Mouse (Mus musculus): Measurements from ENCODE around the gene Spata5.

Gene Spata5

DNA sequence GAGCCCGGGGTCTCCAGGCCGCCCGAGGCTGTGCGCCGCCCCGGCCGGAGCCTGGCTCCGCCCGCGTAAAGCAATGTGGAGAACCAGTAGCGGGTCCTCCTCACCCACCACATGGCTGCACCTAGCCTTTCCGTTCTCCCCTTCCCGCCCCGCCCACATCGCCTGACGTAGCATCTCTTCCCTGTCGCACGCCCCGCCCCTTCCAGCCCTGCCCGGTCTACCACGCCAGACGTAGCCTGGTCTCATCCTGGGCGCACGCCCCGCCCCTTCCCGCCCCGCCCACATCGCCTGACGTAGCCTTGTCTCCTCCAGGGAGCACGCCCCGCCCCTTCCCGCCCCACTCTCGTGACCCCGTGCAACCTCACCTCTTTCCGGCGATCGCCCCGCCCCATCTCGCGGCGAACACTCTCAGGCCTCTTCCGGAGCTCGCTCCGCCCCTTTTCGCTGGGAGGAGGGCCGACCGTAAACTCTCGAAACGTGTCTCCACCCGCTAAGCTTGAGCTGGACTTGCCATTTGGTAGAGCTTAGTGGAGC, at the start of gene Spata5:
Gene Spata5, plus strand, starts transcription at position 439 of the 534 bp plus-strand sequence.
- peak; percentile 90 to 98 for DNase-seq (ENCODE audit: low spot score in 2 of 2)

- no peak for DNase-seq (ENCODE audit: low spot score in 2 of 2)
Observed at GRCm38 (mm10) chr3:37370407-37370806, 49.3 kb upstream of the Spata5 start.

- DNase-seq (ENCODE audit: low spot score in 2 of 2), result no peak
Observed at GRCm38 (mm10) chr3:37373712-37374111, 46.0 kb upstream of the Spata5 start.

- no peak for DNase-seq (ENCODE audit: low spot score in 2 of 2)
Observed at GRCm38 (mm10) chr3:37377926-37378325, 41.8 kb upstream of the Spata5 start.

DNA sequence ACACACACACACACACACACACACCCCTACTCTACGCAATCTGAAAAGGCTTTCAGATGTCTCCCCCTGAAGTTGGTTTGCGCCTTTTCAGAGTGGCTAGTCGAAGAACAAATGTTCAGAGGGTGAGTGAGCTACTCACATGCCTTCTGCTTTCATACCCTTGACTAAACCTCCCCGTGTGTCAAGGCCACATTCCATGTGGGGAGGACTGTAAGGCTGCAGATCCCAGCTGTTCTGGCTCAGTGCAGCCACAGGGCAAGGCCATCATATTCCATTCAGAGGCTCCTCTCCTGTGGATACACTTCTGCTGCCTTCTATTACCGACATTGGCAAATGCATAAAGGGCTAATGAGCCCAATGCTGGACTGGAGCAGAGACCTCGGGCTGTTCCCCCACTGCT, 41.3 kb upstream of the Spata5 start:
- no peak for DNase-seq (ENCODE audit: low spot score in 2 of 2)

- no peak for DNase-seq (ENCODE audit: low spot score in 2 of 2)
Observed at GRCm38 (mm10) chr3:37379201-37379600, 40.5 kb upstream of the Spata5 start.

- peak; percentile 35 to 82 for DNase-seq (ENCODE audit: low spot score in 2 of 2)
Observed at GRCm38 (mm10) chr3:37379930-37380881, 39.5 kb upstream of the Spata5 start.

DNA sequence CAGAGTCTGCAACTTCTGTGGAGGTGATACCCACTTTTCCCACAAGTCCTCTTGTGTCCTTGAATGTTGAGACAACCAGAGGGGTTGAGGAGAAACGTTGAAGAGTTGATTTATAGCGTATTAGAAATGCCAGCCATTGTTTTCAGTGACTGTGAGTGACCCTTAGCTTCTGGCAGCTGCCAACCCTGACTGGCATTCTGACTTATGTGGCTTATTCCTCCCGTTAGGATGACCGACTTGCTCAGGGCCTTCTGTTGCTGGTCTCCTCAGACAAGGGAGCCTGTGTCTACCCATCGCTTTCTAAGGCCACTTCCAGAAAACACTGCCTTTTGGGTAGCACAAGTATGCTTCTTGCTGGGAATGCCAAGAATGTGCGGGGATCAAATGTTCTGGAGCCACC, 38.2 kb upstream of the Spata5 start:
- no peak for DNase-seq (ENCODE audit: low spot score in 2 of 2)

DNA sequence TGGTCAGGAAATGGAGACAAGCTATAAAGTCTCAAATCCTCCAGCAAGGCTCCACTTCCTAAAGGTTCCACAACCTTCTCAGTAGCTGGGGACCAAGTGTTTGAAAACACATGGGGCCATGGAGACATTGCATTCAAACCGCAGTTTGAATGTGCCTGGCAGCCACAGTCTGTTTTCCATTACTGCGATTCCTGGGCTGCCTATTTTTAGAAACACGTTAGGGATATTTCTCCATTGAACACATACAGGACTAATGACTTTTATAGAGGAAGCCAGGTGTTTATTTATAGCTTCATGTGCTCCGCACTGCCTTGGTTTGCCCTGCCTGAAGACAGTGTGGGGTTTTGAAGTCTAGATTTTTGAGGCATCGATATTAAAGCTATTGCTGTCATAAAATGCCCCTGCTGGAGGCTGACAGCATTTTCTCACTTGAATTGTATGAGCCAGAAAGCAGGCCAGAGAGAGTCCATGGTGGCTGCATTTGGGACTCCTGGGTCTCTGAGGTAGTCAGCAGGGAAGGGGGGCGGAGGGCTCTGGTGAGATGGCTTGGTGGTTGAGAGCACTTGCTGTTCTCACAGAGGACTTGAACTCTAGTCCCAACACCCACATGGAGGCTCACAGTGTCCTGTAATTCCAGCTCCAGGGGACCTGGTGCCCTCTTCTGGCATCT, 36.5 kb upstream of the Spata5 start:
- DNase-seq (ENCODE audit: low spot score in 2 of 2), result no peak

GRCm38 (mm10) chr3:37387310-37387709, 32.4 kb upstream of the Spata5 start:
- no peak for DNase-seq (ENCODE audit: low spot score in 2 of 2)

DNA sequence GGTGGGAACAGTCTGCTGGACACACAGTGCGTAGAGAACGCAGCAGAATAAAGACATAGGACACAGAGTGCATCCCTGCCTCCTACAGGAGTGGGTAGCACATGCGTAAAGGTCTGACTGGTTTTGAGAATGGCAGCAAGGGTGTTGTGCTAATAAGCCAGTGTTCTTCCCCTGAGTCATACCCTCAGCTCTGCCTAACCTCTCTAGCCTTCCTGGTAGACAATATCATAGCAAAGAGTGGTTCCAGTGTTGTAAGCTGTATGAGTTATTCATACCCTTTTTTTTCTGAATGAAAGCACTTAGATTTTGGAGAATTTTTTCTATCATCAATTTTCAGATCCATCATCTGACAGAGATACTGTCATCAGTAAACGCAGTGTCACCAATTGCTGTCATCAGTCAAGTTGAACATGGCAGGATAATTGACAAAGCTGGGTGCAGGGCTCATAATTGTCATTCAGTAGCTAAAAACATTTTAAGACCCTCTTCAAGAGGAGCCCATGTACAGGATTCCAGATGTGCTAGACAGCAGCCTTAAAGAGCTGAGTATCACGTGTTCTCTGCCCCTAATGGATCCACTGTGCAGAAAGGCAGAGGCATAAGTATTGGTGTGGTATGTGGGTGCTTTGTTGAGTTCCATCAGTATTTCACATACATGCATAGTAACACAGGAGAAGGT, 22.6 kb upstream of the Spata5 start:
- DNase-seq (ENCODE audit: low spot score in 2 of 2), result no peak

DNA sequence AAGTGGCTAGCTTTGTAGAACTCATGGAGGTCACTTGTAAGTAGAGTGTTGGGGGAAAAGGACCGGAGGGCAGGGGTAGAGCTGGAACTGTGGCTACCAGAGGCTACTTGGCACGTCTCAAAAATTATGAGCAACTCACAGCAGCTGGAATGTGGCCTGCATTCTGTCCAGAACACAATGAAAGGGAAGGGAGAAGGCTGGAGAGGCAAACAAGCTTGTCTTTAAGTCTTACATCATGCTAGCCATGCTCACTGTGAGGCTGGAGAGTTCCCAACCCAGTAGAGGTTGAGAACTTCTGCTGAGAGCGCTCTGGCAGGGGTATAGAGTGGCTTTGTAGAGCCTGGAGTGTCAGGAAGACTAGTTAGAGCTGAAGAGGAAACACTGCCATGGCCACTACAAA, 22.1 kb upstream of the Spata5 start:
- DNase-seq (ENCODE audit: low spot score in 2 of 2), result no peak

GRCm38 (mm10) chr3:37398661-37399395, 20.9 kb upstream of the Spata5 start:
- DNase-seq (ENCODE audit: low spot score in 2 of 2), result peak; percentile 29 to 73

- DNase-seq (ENCODE audit: low spot score in 2 of 2), result peak; percentile 16 to 68
Observed at GRCm38 (mm10) chr3:37401729-37402610, 17.7 kb upstream of the Spata5 start.

GRCm38 (mm10) chr3:37407598-37407997, 12.1 kb upstream of the Spata5 start:
- DNase-seq (ENCODE audit: low spot score in 2 of 2), result no peak

DNA sequence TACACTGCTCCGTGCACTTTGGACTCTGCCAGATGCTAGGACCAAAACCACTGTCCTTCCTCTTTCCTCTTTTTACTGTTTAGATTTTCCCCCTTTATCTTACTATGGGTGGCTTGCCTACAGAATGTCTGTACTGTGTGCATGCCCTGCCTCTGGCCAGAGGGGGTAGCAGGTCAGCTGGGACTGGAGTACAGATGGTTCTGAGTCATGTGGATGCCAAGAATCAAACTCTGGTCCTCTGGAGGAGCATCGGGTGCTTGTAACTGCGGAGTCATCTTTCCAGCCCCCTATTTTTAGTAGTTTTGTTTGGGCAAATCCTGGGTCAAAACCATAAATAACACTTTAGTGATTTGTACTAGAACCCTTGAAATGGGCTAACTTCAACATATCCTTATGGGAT, 6.2 kb upstream of the Spata5 start:
- DNase-seq (ENCODE audit: low spot score in 2 of 2), result no peak

GRCm38 (mm10) chr3:37414413-37414960, 5.2 kb upstream of the Spata5 start:
- peak; percentile 57 to 77 for DNase-seq (ENCODE audit: low spot score in 2 of 2)

GRCm38 (mm10) chr3:37418341-37418740, 1.4 kb upstream of the Spata5 start:
- DNase-seq (ENCODE audit: low spot score in 2 of 2), result no peak

- peak in 1 of 2 experiments; percentile 65 for DNase-seq (ENCODE audit: low spot score in 2 of 2)
Observed at GRCm38 (mm10) chr3:37418961-37419457, 687 bp upstream of the Spata5 start.

- DNase-seq (ENCODE audit: low spot score in 2 of 2), result peak; percentile 87 to 90
Observed at GRCm38 (mm10) chr3:37420072-37420471, 376 bp downstream of the Spata5 start, which contains the start of gene Nudt6. Gene Nudt6, minus strand, starts transcription at chr3:37420211.

Measured in urinary bladder, postnatal 36 days (tissue).